ENCODE assay signal across 17 mouse cellular contexts in genomic region chr10:68210025-68210642, GRCm38 (mm10).
DNase-seq lines count a peak whose midpoint lies in the region; ATAC-seq and TF ChIP-seq lines count a peak whose summit lies in the region.
"Had no signal": no experiment of that assay in that cellular context is flagged by ENCODE, and none has a peak within 500 bp of the region (broad histone marks: within the 10 kb centered on the region; RNA-seq: fewer than 3 reads in every experiment).

No protein-coding gene starts in this region.

- WGBS in forebrain, embryonic 16.5 days = 88% methylated on average over 12 of the region's 12 CpGs
- WGBS in forebrain, embryonic 15.5 days = 86% methylated on average over 12 of the region's 12 CpGs
- 85% methylated on average over 12 of the region's 12 CpGs for WGBS in kidney, embryonic 15.5 days
- 87% methylated on average over 12 of the region's 12 CpGs for WGBS in midbrain, embryonic 16.5 days
- 91% methylated on average over 12 of the region's 12 CpGs for WGBS in midbrain, postnatal 0 days

- H3K27ac ChIP-seq in forebrain, embryonic 16.5 days (ENCODE audit: low read length) = no peak overlapping the region
- no peak overlapping the region for H3K27ac ChIP-seq in forebrain, embryonic 15.5 days (replicated peaks)
- H3K27ac ChIP-seq in kidney, embryonic 15.5 days = no peak overlapping the region
- H3K27ac ChIP-seq in midbrain, embryonic 16.5 days (ENCODE audit: low read length) = no peak overlapping the region
- H3K27ac ChIP-seq in midbrain, postnatal 0 days (ENCODE audit: low read depth, low read length) = no peak overlapping the region
- H3K27ac ChIP-seq: heart, adult 2 months; hindbrain, embryonic 12.5 days; limb, embryonic 15.5 days had no signal

- H3K36me3 ChIP-seq in forebrain, embryonic 16.5 days (ENCODE audit: control insufficient read depth, insufficient read depth) = no peaks in the 10 kb centered on the region
- no peaks in the 10 kb centered on the region for H3K36me3 ChIP-seq in forebrain, embryonic 15.5 days
- 0 out of 2 replicates have a peak, but pooled peaks cover 7% of the 10 kb centered on the region for H3K36me3 ChIP-seq in kidney, embryonic 15.5 days
- no peaks in the 10 kb centered on the region for H3K36me3 ChIP-seq in midbrain, embryonic 16.5 days (ENCODE audit: control insufficient read depth, insufficient read depth, low read length)
- H3K36me3 ChIP-seq in midbrain, postnatal 0 days (ENCODE audit: insufficient read depth, low read length) = no peaks in the 10 kb centered on the region
- H3K36me3 ChIP-seq: hindbrain, embryonic 12.5 days; limb, embryonic 15.5 days had no signal

- H3K4me1 ChIP-seq in forebrain, embryonic 16.5 days (replicated peaks; ENCODE audit: control insufficient read depth, insufficient read depth, low read length) = peaks cover 19% of the 10 kb centered on the region
- H3K4me1 ChIP-seq in forebrain, embryonic 15.5 days = peaks cover 24% of the 10 kb centered on the region
- H3K4me1 ChIP-seq in kidney, embryonic 15.5 days = peaks cover 43% of the 10 kb centered on the region
- H3K4me1 ChIP-seq in midbrain, embryonic 16.5 days (ENCODE audit: control insufficient read depth, insufficient read depth, low read length) = peaks cover 13% of the 10 kb centered on the region
- peaks cover 2% of the 10 kb centered on the region; the same call in 1 of the 2 replicates for H3K4me1 ChIP-seq in midbrain, postnatal 0 days (ENCODE audit: insufficient read depth, low read length)

- no peaks in the 10 kb centered on the region for H3K9me3 ChIP-seq in forebrain, embryonic 16.5 days (ENCODE audit: control insufficient read depth, low read length)
- no peaks in the 10 kb centered on the region for H3K9me3 ChIP-seq in forebrain, embryonic 15.5 days
- H3K9me3 ChIP-seq in kidney, embryonic 15.5 days (replicated peaks) = no peaks in the 10 kb centered on the region
- H3K9me3 ChIP-seq in midbrain, embryonic 16.5 days (replicated peaks; ENCODE audit: control insufficient read depth, low read length, poor library complexity, severe bottlenecking) = no peaks in the 10 kb centered on the region
- H3K9me3 ChIP-seq in midbrain, postnatal 0 days (ENCODE audit: low read length) = no peaks in the 10 kb centered on the region
- H3K9me3 ChIP-seq: hindbrain, embryonic 12.5 days; limb, embryonic 15.5 days had no signal

- H3K4me2 ChIP-seq in forebrain, embryonic 16.5 days (ENCODE audit: low read length) = no peak overlapping the region
- no peak overlapping the region for H3K4me2 ChIP-seq in forebrain, embryonic 15.5 days (replicated peaks)
- no peak overlapping the region for H3K4me2 ChIP-seq in kidney, embryonic 15.5 days
- H3K4me2 ChIP-seq in midbrain, embryonic 16.5 days (ENCODE audit: low read length) = no peak overlapping the region
- H3K4me2 ChIP-seq in midbrain, postnatal 0 days (ENCODE audit: low read depth, low read length, poor library complexity, severe bottlenecking) = no peak overlapping the region
- H3K4me2 ChIP-seq: hindbrain, embryonic 12.5 days; limb, embryonic 15.5 days had no signal

- no peak overlapping the region for H3K4me3 ChIP-seq in forebrain, embryonic 16.5 days (replicated peaks; ENCODE audit: low read length)
- H3K4me3 ChIP-seq in forebrain, embryonic 15.5 days = no peak overlapping the region
- H3K4me3 ChIP-seq in kidney, embryonic 15.5 days (replicated peaks) = no peak overlapping the region
- no peak overlapping the region for H3K4me3 ChIP-seq in midbrain, embryonic 16.5 days (ENCODE audit: low read depth, low read length)
- H3K4me3 ChIP-seq in midbrain, postnatal 0 days (ENCODE audit: low read depth, low read length) = no peak overlapping the region
- H3K4me3 ChIP-seq: heart, adult 2 months; hindbrain, embryonic 12.5 days; limb, embryonic 15.5 days had no signal

- no peak for TF ChIP-seq CTCF in midbrain, postnatal 0 days (IDR thresholded peaks at IDR 0.05)

- H3K9ac ChIP-seq in forebrain, embryonic 16.5 days (replicated peaks; ENCODE audit: low read depth, low read length) = no peak overlapping the region
- H3K9ac ChIP-seq in forebrain, embryonic 15.5 days (replicated peaks) = no peak overlapping the region
- H3K9ac ChIP-seq in kidney, embryonic 15.5 days = no peak overlapping the region
- no peak overlapping the region for H3K9ac ChIP-seq in midbrain, embryonic 16.5 days (ENCODE audit: low read depth, low read length)
- H3K9ac ChIP-seq in midbrain, postnatal 0 days (replicated peaks; ENCODE audit: low read length, poor library complexity, severe bottlenecking) = no peak overlapping the region
- H3K9ac ChIP-seq: hindbrain, embryonic 12.5 days; limb, embryonic 15.5 days had no signal

- no peaks in the 10 kb centered on the region for H3K27me3 ChIP-seq in forebrain, embryonic 16.5 days (replicated peaks; ENCODE audit: control insufficient read depth, insufficient read depth, low read length)
- no peaks in the 10 kb centered on the region for H3K27me3 ChIP-seq in forebrain, embryonic 15.5 days
- H3K27me3 ChIP-seq in kidney, embryonic 15.5 days = no peaks in the 10 kb centered on the region
- no peaks in the 10 kb centered on the region for H3K27me3 ChIP-seq in midbrain, embryonic 16.5 days (ENCODE audit: control insufficient read depth, insufficient read depth, low read depth, low read length)
- no peaks in the 10 kb centered on the region for H3K27me3 ChIP-seq in midbrain, postnatal 0 days (ENCODE audit: insufficient read depth, low read length)
- H3K27me3 ChIP-seq: CH12.LX; hindbrain, embryonic 12.5 days; limb, embryonic 15.5 days had no signal

- no peak for DNase-seq in kidney, postnatal 25 days
- DNase-seq in midbrain, postnatal 0 days (ENCODE audit: low spot score) = no peak
- DNase-seq in ovary, postnatal 14 days (ENCODE audit: low spot score) = no peak
- DNase-seq: cerebellum, adult 9-11 months; heart, adult 2 months; lung, postnatal 14 days; retina, postnatal 1 day; thymus, postnatal 36 days had no signal

- peak; percentile 10; the same call in 1 of the 2 replicates for ATAC-seq in forebrain, embryonic 16.5 days
- no peak for ATAC-seq in forebrain, embryonic 15.5 days (replicated peaks)
- 0 out of 2 replicates have a peak, but pooled peaks have one; percentile 33 for ATAC-seq in kidney, embryonic 15.5 days (replicated peaks; ENCODE audit: low FRiP score)
- ATAC-seq in midbrain, embryonic 16.5 days = 0 out of 2 replicates have a peak, but pooled peaks have one; percentile 49
- no peak for ATAC-seq in midbrain, postnatal 0 days (ENCODE audit: low FRiP score)
- no peak for ATAC-seq in granulocyte monocyte progenitor cell, adult 5-6 weeks (replicated peaks; ENCODE audit: poor library complexity, severe bottlenecking)
- ATAC-seq: forebrain, embryonic 14.5 days had no signal

Comparison
In these comparisons a context has a peak if more than half of its experiments do, and no peak if none do; other contexts are left out.
1. ATAC-seq: peak in forebrain, embryonic 16.5 days (single experiment), kidney, embryonic 15.5 days (single experiment) and midbrain, embryonic 16.5 days (single experiment); none in forebrain, embryonic 15.5 days (single experiment), midbrain, postnatal 0 days (single experiment) and granulocyte monocyte progenitor cell, adult 5-6 weeks (single experiment).